Mouse (Mus musculus) right cerebral cortex, postnatal 10 days (tissue): ENCODE data around the gene Spon1.

Source experiments
- DNase-seq, 2 experiments: peaks; one replicate each; pipeline ENCODE4 v3.0.0; 2021; ENCODE audit warnings: low spot score in 2 of 2

Spon1 gene

GRCm38 (mm10) chr7:113778546-113778945 lies 12.7 kb downstream of the Spon1 start:
- no peak for DNase-seq

DNA sequence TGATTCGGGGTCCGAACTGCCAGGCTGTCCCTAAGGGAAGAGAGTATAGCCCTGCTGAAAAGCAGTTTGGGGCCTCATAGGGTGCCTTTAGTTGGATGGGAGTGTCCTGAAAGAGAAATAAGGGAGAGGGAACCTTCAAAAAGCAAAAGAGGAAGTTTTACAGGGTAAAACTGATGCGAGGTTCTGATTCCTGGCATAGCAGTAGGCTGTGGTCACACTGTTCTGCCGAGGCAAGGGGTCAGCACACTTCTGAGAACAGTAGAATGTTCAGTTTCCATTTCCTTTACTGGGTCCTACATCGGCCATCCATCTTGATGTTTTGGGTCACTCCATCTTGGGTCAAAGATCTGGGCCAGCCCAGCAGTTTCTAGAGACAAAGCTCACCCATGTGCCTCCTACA lies 14.5 kb downstream of the Spon1 start:
- no peak for DNase-seq

DNA sequence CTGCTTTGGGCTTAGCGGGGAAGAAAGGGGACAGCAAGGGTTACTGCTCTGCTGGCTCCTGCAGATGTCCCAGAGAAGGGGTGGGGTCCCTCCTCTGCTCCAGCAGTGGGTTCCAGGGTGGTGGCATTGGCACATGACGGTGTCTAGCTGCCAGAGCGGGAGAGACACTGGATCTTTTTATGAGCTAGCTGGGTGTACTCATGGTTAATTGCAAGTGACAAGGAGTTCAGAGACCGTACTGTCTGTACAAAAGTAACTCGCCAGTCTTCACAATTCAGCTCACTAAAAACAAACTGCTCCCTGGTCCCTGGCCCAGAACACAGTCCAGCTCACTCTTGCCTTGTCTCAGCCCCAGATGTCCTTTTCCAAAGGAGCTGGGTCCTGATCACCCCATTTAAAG lies 26.2 kb downstream of the Spon1 start:
- DNase-seq = peak; percentile 58 to 63

DNA sequence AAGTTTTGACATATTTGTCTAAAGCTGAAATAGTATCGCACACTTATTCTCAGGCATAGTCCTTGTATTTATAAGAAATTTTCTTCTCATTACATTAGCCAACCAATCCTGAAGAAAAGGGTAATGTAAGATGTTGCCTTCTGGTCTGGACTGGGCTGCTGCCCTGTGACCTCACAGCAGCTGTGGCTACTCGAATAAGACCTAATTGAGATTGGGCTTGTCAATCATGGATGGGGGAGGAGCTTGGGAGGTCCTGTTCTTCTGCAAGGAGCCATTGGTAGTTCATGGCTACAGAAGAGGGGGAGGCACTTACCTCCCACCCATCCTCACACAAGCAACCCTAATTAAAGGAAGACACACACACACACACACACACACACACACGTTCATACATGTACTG lies 27.1 kb downstream of the Spon1 start:
- no peak for DNase-seq

- DNase-seq = no peak
Measured at GRCm38 (mm10) chr7:113795209-113795608, 29.4 kb downstream of the Spon1 start.

DNA sequence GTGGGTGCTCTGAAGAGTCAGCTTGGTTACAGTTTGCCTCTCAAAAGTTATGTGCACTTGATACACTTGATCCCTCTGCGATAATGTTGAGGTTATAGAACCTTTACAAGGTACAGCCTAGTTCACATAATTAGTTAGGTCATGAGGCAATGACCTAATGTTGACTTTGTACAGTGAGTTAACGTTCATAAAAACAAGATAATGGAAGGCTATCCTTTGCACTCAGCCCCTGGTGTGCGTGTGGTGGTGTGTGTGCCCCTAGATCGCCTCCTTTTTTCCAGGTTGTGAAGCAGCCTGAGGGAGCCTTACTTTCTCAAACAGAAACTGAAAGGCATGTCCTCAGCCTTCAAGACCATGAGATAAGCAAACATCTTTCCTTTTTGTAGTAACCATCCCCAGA lies 31.3 kb downstream of the Spon1 start:
- DNase-seq = no peak

DNA sequence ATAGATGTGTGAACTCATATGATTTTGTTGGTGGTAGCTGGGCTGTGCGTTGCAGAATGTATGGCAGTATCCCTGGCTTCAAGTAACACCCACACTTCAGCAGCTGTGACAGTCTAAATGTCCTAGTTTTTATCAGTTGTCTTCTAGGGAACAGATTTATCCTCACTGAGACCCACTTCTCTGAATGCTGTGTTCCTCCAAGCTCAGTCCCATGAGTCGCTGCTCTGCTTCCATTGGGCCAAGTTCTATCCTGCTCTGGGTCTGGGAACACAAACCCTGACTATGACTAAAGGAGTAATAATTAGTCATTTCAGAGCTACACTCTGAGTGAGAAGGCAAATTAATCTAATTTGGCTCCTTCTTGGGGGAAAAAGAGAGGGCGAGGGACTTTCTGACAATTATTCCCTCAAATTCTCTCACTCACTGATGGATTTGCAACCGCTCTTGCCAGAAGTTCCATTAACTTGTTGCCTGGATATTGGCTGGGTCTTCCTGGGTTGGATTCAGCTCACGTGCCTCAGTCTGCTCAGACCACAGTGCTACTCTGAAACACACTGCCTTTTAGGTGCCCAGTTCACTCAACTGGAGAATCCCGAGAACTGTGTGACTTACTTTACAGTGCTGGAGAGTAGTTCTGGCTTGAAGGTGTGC lies 32.9 kb downstream of the Spon1 start:
- DNase-seq = peak; percentile 51 to 64

DNA sequence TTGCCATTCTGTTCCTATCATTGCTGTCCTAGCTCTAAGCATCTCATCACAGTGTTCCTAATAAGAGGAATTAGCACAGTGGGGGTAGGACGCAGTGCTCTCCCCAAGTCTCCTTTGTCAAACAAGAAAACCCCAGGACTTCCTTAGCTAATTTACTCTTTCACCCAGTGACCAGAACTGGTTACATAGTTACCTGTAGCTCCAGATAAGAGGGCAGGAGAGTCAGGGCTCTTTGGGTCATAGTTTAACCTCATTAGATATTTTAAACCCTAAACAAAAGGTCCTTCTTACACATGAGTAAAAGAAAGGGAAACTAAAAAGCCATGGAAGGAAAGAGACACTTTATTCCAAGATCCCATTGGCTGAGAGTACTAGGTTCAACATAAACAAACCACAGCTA lies 44.0 kb downstream of the Spon1 start:
- DNase-seq = no peak

DNA sequence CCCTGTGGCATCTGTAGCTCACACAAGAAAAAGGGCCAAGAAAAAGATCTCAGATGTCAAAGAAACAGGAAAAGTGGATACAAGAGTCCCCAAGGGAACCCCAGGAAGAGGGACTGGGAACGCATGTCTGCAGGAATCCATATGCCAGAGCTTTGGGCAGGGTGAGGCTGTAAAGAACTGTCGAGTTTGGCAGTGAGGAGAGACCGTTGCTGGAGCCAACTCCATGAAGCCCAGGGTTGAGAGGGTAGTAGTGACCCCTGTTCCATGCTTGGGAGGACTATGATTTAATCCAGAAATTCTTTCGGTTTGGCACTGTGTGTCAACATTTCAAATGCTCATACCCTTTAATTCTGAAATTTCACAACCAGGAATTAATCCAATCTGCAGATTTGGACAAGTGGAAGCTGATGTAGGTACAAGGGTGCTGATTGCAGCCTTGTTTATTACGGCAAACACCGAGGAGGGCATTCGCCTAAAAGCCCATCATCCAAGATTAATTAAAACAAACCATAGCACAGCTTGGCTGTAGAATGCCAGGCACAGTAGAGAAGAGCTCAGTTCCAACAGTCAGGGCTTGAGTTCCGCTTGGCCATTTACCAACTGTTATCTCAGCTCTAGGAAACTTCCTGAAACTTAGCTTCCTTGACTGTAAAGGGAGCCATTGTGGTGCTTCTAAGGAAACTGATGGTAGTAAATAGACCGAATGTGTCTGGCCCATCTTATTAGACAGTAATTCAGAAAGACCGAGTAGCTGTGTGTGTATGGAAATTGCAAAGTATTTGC lies 45.8 kb downstream of the Spon1 start:
- no peak for DNase-seq

GRCm38 (mm10) chr7:113814101-113814779 lies 48.4 kb downstream of the Spon1 start:
- DNase-seq = no peak

DNA sequence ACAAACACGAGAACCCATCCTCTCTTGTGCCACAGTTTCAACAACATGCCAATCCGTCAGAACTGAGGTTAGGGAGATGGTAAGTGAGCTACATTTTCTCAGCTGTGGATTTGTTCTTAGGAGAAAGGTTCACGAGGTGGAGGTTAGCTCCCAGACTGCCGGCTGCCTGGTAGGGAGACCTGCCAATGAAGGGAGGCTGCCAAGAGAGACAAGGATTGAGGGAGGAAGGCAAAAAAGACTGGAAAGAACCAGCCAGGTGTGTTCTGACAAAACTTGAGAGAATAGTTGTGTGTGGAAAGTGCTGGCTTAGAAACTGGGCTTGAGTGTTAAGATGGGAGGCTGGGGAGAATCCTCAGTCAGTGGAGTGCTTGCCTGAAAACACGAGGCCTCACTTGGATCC lies 49.9 kb downstream of the Spon1 start:
- no peak for DNase-seq

DNA sequence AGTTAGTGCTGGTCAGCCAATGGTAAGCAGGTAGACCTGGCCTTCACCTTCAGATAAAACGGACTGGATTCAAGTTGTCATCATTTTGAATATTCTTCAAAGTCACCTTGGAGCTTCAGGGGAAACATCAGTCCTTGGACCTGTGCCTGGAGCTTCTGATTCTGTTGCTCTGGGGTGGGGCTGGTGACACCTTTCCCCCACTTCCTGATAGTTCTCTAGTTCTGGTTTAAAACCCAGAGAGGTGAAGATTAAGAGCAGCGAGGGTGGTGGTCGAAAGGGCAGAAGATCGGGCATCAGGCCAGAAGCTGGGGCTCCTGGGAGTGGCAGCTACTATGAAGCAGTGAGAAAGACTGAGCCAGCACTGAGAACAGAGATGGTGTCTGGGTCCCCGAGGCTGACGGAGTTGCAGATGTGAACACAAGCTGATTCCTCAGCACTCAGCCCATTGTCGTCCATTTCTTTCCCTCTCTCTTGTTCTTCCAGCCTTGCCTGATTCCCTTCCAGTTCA lies 51.1 kb downstream of the Spon1 start:
- DNase-seq = no peak

GRCm38 (mm10) chr7:113818116-113818515 lies 52.3 kb downstream of the Spon1 start:
- no peak for DNase-seq

DNA sequence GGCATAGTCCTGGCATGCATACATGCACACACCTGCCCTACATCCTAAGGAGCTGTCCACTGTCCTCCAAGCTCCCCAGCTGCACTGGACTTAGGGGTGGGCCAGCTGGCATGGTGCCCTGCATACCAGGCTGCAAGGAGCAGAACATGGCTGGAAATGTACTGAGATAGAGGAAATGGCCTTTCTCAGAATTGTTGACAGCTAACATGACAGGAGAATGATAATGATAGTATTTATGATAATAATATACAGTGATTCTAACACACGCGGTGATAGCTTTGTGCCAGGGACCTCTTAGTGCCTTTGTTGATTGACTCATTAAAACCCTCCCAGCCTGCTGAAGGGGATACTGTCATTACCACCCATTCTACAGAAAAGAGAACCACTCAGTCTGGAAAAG lies 54.4 kb downstream of the Spon1 start:
- DNase-seq = peak in 1 of 2 experiments; percentile 52

DNA sequence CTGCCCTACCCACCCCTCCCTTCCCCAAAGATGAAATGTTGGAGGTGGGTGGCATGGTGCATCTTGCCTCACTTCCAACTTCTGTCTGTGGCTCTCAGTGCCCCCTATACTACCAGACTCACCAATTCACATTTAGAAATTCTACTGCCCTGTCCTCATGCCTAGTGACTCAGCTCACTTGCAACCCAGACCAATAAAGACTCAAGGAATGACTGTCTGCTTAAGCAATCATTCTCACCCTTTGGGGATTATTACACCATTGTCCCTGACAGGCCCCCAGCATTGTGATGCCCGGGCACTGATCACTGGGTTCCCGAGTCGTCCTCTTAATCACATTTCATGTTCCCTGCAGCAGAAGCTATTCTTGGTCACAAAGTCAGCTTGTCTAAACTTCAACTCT lies 57.2 kb downstream of the Spon1 start:
- no peak for DNase-seq

DNA sequence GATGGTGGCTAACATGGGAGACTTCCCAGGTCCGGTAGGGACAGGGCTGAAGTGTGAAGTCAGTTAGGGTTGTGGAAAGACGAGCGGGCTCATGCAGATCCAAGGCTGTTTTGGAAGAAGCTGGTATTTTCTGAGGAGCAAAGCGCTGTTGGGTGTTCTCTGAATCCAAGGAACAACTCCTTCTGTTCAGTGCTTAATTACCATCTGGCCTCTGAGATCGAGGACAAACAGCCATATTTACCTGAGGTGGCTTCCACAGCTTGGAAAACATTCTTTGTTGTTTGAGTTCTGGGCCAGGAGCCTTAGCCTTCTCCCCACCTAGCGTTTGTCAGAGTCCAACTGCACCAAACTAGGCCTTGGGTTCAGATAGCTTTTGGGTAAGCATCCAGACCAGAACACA lies 58.9 kb downstream of the Spon1 start:
- DNase-seq = peak in 1 of 2 experiments; percentile 41

GRCm38 (mm10) chr7:113825498-113826205 lies 59.9 kb downstream of the Spon1 start:
- DNase-seq = no peak

GRCm38 (mm10) chr7:113826510-113826909 lies 60.7 kb downstream of the Spon1 start:
- no peak for DNase-seq

- no peak for DNase-seq
Measured at GRCm38 (mm10) chr7:113828122-113828571, 62.3 kb downstream of the Spon1 start.

DNA sequence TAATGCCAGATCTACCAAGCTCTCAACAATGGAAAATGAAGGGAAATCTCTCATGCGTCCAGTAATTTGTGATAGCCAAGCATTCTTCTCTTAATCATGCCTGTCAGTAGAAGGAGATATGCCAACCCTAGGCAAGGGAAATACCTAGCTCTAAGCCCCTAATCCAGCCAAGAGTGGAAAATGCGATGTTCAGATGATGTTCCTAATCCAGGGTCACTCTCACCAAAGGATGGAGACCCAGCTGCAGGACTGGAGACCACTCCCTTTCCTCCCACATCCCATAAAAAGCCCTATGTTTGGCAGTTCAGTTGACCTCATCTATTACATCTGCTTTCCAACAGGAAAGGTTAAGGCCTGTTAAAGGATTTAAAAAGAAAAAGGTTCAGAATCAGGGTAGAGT lies 62.8 kb downstream of the Spon1 start:
- DNase-seq = no peak

GRCm38 (mm10) chr7:113837151-113837550 lies 71.4 kb downstream of the Spon1 start:
- no peak for DNase-seq

- DNase-seq = no peak
Measured at GRCm38 (mm10) chr7:113839431-113839830, 73.6 kb downstream of the Spon1 start.
